Mouse (Mus musculus): ENCODE data around the gene Tspan15. TPM values are rescaled to one million over a fixed set of nuclear protein-coding genes. Genes with fewer than 3 reads are reported as not detected.
A peak's percentile ranks its signal among the peaks of the same experiment; 100 is the strongest.

Gene Tspan15
- polyA plus RNA-seq, 1 experiment from 2014 or later = 96.8 TPM

DNA sequence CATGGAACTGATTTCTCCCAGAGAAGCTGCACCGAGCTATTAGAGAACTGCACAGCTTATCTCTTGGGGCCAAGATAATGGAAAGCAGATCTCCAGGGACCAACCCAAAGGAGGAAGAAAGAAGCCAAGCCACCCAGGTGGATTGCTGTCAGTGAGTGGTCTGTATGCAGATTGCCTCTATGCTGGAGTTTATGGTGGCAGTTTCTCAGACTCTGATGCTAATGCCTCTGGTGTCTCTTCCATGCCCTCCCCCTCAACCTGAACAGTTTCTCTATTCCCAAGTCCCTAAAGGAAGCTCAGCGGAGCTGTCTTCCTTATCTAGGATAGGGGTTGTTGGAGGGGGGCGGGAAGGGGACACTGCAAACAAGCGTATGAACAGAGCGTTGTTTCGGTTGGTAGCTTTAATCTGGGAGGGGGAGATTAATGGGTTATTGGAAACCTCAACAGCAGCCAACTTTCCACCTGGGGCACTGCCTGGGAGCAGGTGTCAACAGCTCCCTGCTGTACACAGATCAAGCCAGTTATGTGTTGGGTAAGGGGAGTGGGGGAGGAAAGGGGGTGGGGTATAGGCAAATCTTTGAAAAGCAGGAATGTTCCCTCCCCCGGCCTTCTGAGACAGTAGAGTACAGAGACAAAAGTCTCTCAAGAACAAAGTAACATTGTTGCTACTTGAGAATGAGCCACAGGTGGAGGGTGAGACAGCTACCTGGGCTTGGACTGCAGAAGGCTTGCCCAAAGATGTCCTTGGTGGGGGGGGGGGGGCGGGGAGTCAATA is 95.2 kb downstream of the Tspan15 start:
- H3K27me3 ChIP-seq (replicated peaks; ENCODE audit: control insufficient read depth, insufficient read depth, low read length) = peaks cover 46% of the 10 kb centered on the region
- H3K27ac ChIP-seq (ENCODE audit: low read depth, low read length) = no peak overlapping the region
- no peak for ATAC-seq
- no peaks in the 10 kb centered on the region for H3K4me1 ChIP-seq (replicated peaks; ENCODE audit: control insufficient read depth, insufficient read depth, low read length)
- TF ChIP-seq CTCF (IDR thresholded peaks at IDR 0.05; ENCODE audit: low read depth) = no peak
- 2% methylated on average over 8 of the region's 8 CpGs for WGBS
- no peak overlapping the region for H3K4me2 ChIP-seq (replicated peaks; ENCODE audit: low read depth)
- no peak overlapping the region for H3K4me3 ChIP-seq (ENCODE audit: low read depth, low read length)
- H3K36me3 ChIP-seq (ENCODE audit: control insufficient read depth, insufficient read depth) = no peaks in the 10 kb centered on the region
- no peaks in the 10 kb centered on the region for H3K9me3 ChIP-seq (ENCODE audit: control insufficient read depth)
- H3K9ac ChIP-seq (ENCODE audit: low read depth, low read length) = no peak overlapping the region

Small RNAs within 50 kb of the gene (microRNA-seq; reads per million reads assigned to microRNA genes)
- gene Mir7662 = 6.0 reads per million, percentile 16 among the genes with 10 or more reads in this experiment

Other genes with a start within 250 kb of the Tspan15 start
- 1.4 and 1.5 TPM in 2 replicates for gene Neurog3, start 98.2 kb downstream of the Tspan15 start, polyA plus RNA-seq (2015; fragmentation: Nextera tagmentation; extraction: Ambion mirVana)
- gene Fam241b, start 87.3 kb downstream of the Tspan15 start, polyA plus RNA-seq (2015; fragmentation: Nextera tagmentation; extraction: Ambion mirVana) = 46.2 and 47.3 TPM in 2 replicates
- gene Tacr2, start 21.2 kb upstream of the Tspan15 start, polyA plus RNA-seq (2015; fragmentation: Nextera tagmentation; extraction: Ambion mirVana) = 0.31 and 0.90 TPM in 2 replicates
- 10.1 and 11.1 TPM in 2 replicates for gene Hk1, start 148.7 kb upstream of the Tspan15 start, polyA plus RNA-seq (2015; fragmentation: Nextera tagmentation; extraction: Ambion mirVana)
- 37.7 and 47.1 TPM in 2 replicates for gene Hkdc1, start 191.2 kb upstream of the Tspan15 start, polyA plus RNA-seq (2015; fragmentation: Nextera tagmentation; extraction: Ambion mirVana)
- 0.14 TPM in 2 replicates for gene 4930507D05Rik, start 218.2 kb upstream of the Tspan15 start, polyA plus RNA-seq (2015; fragmentation: Nextera tagmentation; extraction: Ambion mirVana)
- 12.8 and 13.6 TPM in 2 replicates for gene Supv3l1, start 218.5 kb upstream of the Tspan15 start, polyA plus RNA-seq (2015; fragmentation: Nextera tagmentation; extraction: Ambion mirVana)

Data from intestine, postnatal 0 days (tissue).